In genomic region chr6:17053028-17053660, GRCm38 (mm10) we compare ENCODE assay signal across 18 mouse cellular contexts. TPM values are rescaled to one million over a fixed set of nuclear protein-coding genes. Genes with fewer than 3 reads are reported as not detected.
DNase-seq lines count a peak whose midpoint lies in the region; ATAC-seq lines count a peak whose summit lies in the region.
"Had no signal": no experiment of that assay in that cellular context is flagged by ENCODE, and none has a peak within 500 bp of the region (broad histone marks: within the 10 kb centered on the region; RNA-seq: fewer than 3 reads in every experiment).

No protein-coding gene starts in this region.

- 0 out of 2 replicates have a peak overlapping the region, but pooled peaks have one; percentile 46 for H3K27ac ChIP-seq in intestine, embryonic 15.5 days
- peak overlapping the region; percentile 27; the same call in 1 of the 2 replicates for H3K27ac ChIP-seq in stomach, embryonic 16.5 days (ENCODE audit: low read length)
- H3K27ac ChIP-seq in midbrain, embryonic 11.5 days (ENCODE audit: low read depth, low read length) = no peak overlapping the region
- H3K27ac ChIP-seq: forebrain, embryonic 15.5 days; hindbrain, embryonic 13.5 days; liver, embryonic 13.5 days; midbrain, embryonic 12.5 days had no signal

- H3K27me3 ChIP-seq in intestine, embryonic 15.5 days (replicated peaks) = no peaks in the 10 kb centered on the region
- no peaks in the 10 kb centered on the region for H3K27me3 ChIP-seq in stomach, embryonic 16.5 days (ENCODE audit: control insufficient read depth, insufficient read depth, low read length)
- H3K27me3 ChIP-seq in midbrain, embryonic 11.5 days (ENCODE audit: control insufficient read depth, insufficient read depth, low read length) = no peaks in the 10 kb centered on the region
- H3K27me3 ChIP-seq: forebrain, embryonic 15.5 days; hindbrain, embryonic 13.5 days; liver, embryonic 13.5 days; midbrain, embryonic 12.5 days had no signal

- intact Hi-C loops in heart, postnatal 36 days (cut with DNase I) = no loop called here

- H3K9ac ChIP-seq in intestine, embryonic 15.5 days = no peak overlapping the region
- H3K9ac ChIP-seq in stomach, embryonic 16.5 days (ENCODE audit: low read length) = no peak overlapping the region
- no peak overlapping the region for H3K9ac ChIP-seq in midbrain, embryonic 11.5 days (ENCODE audit: low read length)
- H3K9ac ChIP-seq: forebrain, embryonic 15.5 days; hindbrain, embryonic 13.5 days; liver, embryonic 13.5 days; midbrain, embryonic 12.5 days had no signal

- DNase-seq in heart, adult 11 months = peak; percentile 9
- no peak for DNase-seq in heart, postnatal 36 days
- DNase-seq in 416B (ENCODE audit: low read depth) = peak; percentile 73
- DNase-seq in thymus, postnatal 0 days (ENCODE audit: low spot score) = no peak
- no peak for DNase-seq in midbrain, embryonic 11.5 days (ENCODE audit: low spot score, missing footprints)
- DNase-seq: cerebellum, adult 8-10 months; cerebellum, postnatal 36 days; heart, postnatal 10 days; liver, embryonic 13.5 days; lung, adult 2 months; lung, postnatal 14 days; thymus, postnatal 14 days had no signal

- H3K4me1 ChIP-seq in intestine, embryonic 15.5 days (replicated peaks) = 0 out of 2 replicates have a peak, but pooled peaks cover 4% of the 10 kb centered on the region
- H3K4me1 ChIP-seq in stomach, embryonic 16.5 days (ENCODE audit: control insufficient read depth, insufficient read depth, low read length) = no peaks in the 10 kb centered on the region; the same call in 1 of the 2 replicates
- H3K4me1 ChIP-seq in midbrain, embryonic 11.5 days (ENCODE audit: control insufficient read depth, insufficient read depth, low read length) = no peaks in the 10 kb centered on the region
- H3K4me1 ChIP-seq: forebrain, embryonic 15.5 days; hindbrain, embryonic 13.5 days; liver, embryonic 13.5 days; midbrain, embryonic 12.5 days had no signal

- H3K9me3 ChIP-seq in intestine, embryonic 15.5 days = no peaks in the 10 kb centered on the region
- no peaks in the 10 kb centered on the region for H3K9me3 ChIP-seq in stomach, embryonic 16.5 days (replicated peaks; ENCODE audit: control insufficient read depth, low read length)
- H3K9me3 ChIP-seq in midbrain, embryonic 11.5 days (ENCODE audit: control insufficient read depth, low read length) = no peaks in the 10 kb centered on the region
- H3K9me3 ChIP-seq: forebrain, embryonic 15.5 days; hindbrain, embryonic 13.5 days; liver, embryonic 13.5 days; midbrain, embryonic 12.5 days had no signal

- 59% methylated on average over 6 of the region's 6 CpGs for WGBS in intestine, embryonic 15.5 days
- WGBS in stomach, embryonic 16.5 days = 62% methylated on average over 6 of the region's 6 CpGs
- 85% methylated on average over 6 of the region's 6 CpGs for WGBS in midbrain, embryonic 11.5 days

- peak; percentile 81 for ATAC-seq in intestine, embryonic 15.5 days
- ATAC-seq in stomach, embryonic 16.5 days (ENCODE audit: insufficient read depth, low FRiP score) = peak; percentile 22; the same call in 1 of the 2 replicates
- no peak for ATAC-seq in midbrain, embryonic 11.5 days (ENCODE audit: low FRiP score)
- ATAC-seq: forebrain, embryonic 15.5 days had no signal

- H3K36me3 ChIP-seq in intestine, embryonic 15.5 days = no peaks in the 10 kb centered on the region
- H3K36me3 ChIP-seq in stomach, embryonic 16.5 days (ENCODE audit: control insufficient read depth, insufficient read depth, low read length) = no peaks in the 10 kb centered on the region
- H3K36me3 ChIP-seq in midbrain, embryonic 11.5 days (ENCODE audit: control insufficient read depth, insufficient read depth, low read length) = no peaks in the 10 kb centered on the region
- H3K36me3 ChIP-seq: forebrain, embryonic 15.5 days; hindbrain, embryonic 13.5 days; liver, embryonic 13.5 days; midbrain, embryonic 12.5 days had no signal

- H3K4me3 ChIP-seq in intestine, embryonic 15.5 days (replicated peaks) = no peak overlapping the region
- no peak overlapping the region for H3K4me3 ChIP-seq in stomach, embryonic 16.5 days (replicated peaks; ENCODE audit: low read length)
- H3K4me3 ChIP-seq in midbrain, embryonic 11.5 days (ENCODE audit: low read depth, low read length) = no peak overlapping the region
- H3K4me3 ChIP-seq: forebrain, embryonic 15.5 days; hindbrain, embryonic 13.5 days; liver, embryonic 13.5 days; midbrain, embryonic 12.5 days had no signal

- no peak overlapping the region for H3K4me2 ChIP-seq in intestine, embryonic 15.5 days (replicated peaks)
- no peak overlapping the region for H3K4me2 ChIP-seq in stomach, embryonic 16.5 days (ENCODE audit: low read depth, low read length)
- no peak overlapping the region for H3K4me2 ChIP-seq in midbrain, embryonic 11.5 days
- H3K4me2 ChIP-seq: forebrain, embryonic 15.5 days; heart, embryonic 11.5 days; hindbrain, embryonic 13.5 days; liver, embryonic 13.5 days; midbrain, embryonic 12.5 days had no signal

RNA-seq across cellular contexts. Expression of gene Tes, which starts 11.8 kb away (rescaled TPM):
- total RNA-seq in heart, postnatal 36 days (2021) = 1 to 10 TPM; 3.4 to 3.5 TPM
- polyA plus RNA-seq in intestine, embryonic 15.5 days (2015; fragmentation: Nextera tagmentation; extraction: Ambion mirVana) = 94.3 and 98.5 TPM in 2 replicates
- 96.9 and 103 TPM in 2 replicates for polyA plus RNA-seq in stomach, embryonic 16.5 days (2015; fragmentation: Nextera tagmentation; extraction: Ambion mirVana)
- polyA plus RNA-seq in thymus, postnatal 0 days (2015; fragmentation: Nextera tagmentation; extraction: Ambion mirVana) = 59.2 and 64.6 TPM in 2 replicates
- 37.3 and 41.7 TPM in 2 replicates for polyA plus RNA-seq in midbrain, embryonic 11.5 days (2014; fragmentation: Nextera tagmentation; extraction: Ambion mirVana)

Comparison
In these comparisons a context has a peak if more than half of its experiments do, and no peak if none do; other contexts are left out.
1. DNase-seq: peak in heart, adult 11 months (single experiment) and 416B (single experiment); none in heart, postnatal 36 days (0 of 2), thymus, postnatal 0 days (single experiment) and midbrain, embryonic 11.5 days (single experiment).